Mouse (Mus musculus) urinary bladder, postnatal 36 days (tissue): Measurements from ENCODE around the gene Grcc10.

Experiments
- DNase-seq, 2 experiments: peaks; one replicate each; pipeline ENCODE4 v3.0.0; 2022; ENCODE audit warnings: low spot score in 2 of 2, mixed read lengths in 1 of 2

Gene Grcc10

GRCm38 (mm10) chr6:124740888-124741761 lies at the start of gene Grcc10:
Gene Grcc10, minus strand, starts transcription at chr6:124741374.
- DNase-seq = peak; percentile 79 to 83

DNA sequence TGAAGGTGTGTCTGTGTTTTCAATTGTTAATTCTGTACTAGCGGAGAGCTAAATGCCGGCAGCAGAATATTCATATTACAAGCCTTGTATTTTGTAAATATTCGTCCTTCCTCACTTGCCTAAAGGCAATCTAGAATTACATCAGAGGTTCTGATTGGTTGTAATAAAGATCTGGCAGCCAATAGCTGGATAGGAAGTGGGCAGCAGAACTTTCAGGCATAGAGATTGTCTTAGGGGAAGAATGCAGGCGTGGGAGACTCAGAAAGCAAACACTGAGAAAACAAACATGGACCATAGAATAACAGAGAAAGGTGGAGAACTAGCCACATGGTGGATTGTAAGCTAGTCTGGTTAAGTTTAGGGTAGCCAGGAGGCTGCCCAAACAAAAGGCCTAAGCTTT lies 48.9 kb upstream of the Grcc10 start:
- DNase-seq = no peak

GRCm38 (mm10) chr6:124789519-124789918 lies 48.3 kb upstream of the Grcc10 start:
- DNase-seq = no peak

DNA sequence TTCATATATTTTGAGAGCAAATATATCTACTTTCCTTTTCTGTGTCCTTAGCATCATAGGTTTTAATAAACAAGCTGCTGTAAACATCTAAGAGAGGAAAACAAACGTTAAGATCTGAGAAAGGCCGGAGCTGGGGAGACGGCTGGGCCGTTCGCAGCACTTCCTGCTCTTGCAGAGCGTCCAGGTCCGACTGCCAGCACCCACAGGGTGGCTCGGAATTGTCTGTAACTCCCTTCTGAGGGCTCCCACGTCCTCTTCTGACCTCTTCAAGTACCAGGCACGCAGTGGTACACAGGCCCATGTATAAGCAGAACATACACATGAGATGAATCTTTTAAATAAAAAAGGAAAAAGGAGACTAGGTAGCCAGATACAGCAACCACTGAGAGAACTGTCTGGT lies 46.5 kb upstream of the Grcc10 start:
- DNase-seq = no peak

GRCm38 (mm10) chr6:124786756-124787420 lies 45.7 kb upstream of the Grcc10 start:
- no peak for DNase-seq

GRCm38 (mm10) chr6:124782436-124782835 lies 41.3 kb upstream of the Grcc10 start:
- DNase-seq = no peak

DNA sequence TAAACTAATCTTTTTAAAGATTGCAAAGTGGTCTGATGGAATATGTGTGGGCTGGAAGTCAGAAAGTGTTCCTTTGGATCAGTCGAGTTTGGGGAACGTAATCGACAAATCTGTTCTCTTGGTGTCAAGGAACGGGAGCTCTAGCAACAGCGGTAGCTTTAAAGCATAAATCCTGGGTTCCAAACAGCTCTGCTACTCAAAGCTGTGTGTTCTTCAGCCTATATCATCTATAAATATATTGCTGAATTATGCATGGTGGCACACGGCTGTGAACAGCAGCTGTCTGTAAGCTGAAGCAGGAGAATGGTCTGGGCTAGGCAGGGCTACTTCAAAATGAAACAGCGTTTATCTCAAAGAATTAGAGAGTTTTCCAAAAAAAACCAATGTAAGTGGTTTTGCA lies 39.7 kb upstream of the Grcc10 start:
- DNase-seq = no peak

- DNase-seq = no peak
These were observed 38.8 kb upstream of the Grcc10 start for GRCm38 (mm10) chr6:124779984-124780416.

DNA sequence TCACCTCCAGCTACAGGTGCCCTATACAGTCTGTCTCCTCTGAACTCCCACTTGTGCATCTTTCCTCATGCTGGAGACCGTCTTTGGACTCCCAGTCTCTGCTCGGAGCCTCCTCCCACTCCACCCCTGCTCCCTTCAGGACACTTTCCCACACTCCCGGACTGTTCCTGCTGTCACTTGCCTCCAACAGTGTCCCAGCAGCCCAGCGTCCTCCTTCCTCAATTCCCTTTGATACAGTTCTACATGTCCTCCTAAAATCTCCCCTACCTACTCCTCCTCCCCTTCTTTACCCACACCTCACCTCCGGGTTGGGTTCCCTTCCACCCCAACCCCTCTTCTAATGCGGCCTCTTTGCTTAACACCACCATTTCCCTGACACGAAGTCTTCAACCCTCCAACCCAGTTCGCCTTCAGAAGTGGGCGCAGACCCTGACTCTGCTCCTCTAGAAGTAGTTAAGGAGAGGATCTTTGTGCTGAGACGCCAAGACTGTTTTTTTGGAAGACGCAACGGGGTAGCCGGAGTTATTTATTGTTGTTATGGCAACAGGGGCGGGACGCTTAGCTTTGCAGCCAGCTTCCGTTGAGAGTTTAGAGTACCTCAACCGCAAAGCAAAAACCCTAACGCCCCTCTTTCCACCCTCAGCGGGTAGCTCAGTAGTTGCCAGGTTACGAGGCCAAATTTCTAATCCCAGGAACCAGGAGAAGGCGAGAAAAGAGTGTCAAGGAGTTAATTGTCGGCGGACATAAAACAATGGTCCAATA lies 38.2 kb upstream of the Grcc10 start, which contains the start of gene Lrrc23:
Gene Lrrc23, minus strand, starts transcription at position 506 of the 762 bp plus-strand sequence.
- DNase-seq = no peak

DNA sequence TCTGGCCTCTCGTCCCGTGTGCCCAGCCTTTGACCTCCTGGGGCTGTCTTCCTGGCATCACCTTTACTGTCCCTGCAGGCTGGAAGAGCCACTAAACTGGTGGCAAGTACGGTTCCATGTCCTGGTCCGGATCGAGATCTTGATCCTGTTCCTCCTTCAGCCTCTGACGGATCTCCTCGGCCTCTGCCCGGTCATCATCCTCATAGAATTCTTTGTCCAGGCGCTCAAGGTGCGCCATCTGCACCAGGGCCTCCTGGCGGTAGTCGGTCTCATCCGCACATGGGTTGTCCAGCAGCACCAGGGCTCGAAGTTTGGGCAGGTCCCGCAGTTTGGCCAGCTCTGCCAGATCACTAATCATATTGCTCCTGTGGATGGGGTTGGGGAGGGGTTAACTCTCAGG lies 29.3 kb upstream of the Grcc10 start:
- no peak for DNase-seq

DNA sequence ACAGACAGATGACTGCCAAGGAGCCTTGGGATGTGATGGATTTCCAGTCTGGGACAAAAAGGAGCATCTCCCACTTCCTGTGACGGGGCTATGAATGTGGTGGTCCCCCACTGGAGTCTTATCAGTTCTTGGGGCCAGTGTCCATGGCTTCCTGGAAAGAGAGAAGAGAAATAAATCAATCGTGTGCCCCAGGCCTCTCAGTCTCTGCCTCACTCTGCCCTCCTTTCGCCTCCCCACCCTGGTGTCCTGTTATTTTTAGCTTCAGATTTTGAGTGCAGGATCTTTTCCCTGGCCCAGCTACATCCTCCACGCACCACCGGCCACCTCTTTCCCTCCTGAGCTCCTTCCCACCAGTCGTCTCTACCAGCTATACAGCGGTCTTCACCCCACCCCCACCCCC lies 28.8 kb upstream of the Grcc10 start:
- DNase-seq = no peak

DNA sequence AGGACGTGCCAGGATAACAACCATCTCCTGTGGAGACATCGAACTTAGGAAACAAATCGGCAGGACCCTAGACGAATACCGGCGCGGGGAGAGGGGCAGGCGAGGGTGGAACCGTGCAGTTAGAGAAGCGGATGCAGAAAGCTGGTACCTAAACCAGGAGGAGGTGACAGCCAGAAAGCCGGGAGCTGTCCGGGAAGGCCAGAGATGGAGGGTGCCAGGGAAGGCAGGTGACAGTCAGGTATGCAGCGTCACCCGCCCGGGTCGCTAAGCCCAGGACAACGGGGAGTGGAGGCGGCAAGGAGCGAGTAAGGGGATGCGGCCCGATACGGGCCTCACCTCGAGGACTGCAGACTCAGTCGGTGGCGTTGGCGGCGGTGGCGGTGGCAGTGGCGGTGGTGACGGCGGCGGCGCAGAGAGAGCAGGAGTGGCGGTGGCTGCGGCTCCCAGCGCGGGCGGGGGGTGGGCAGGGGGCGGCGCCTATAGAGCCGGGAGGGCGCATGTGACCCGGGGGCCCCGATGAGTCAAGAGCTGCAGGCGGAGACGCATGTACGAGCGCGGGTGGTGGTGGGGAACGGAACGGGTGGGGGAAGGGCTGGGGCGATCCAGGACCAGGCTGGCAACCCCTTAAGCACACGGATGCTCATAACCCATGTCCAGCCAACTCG lies 28.1 kb upstream of the Grcc10 start, which contains the start of gene Eno2:
Gene Eno2, minus strand, starts transcription at position 573 of the 665 bp plus-strand sequence.
- DNase-seq = no peak

GRCm38 (mm10) chr6:124768704-124769044 lies 27.5 kb upstream of the Grcc10 start:
- DNase-seq = no peak

GRCm38 (mm10) chr6:124767920-124768703 lies 26.9 kb upstream of the Grcc10 start:
- peak in 1 of 2 experiments; percentile 16 for DNase-seq

DNA sequence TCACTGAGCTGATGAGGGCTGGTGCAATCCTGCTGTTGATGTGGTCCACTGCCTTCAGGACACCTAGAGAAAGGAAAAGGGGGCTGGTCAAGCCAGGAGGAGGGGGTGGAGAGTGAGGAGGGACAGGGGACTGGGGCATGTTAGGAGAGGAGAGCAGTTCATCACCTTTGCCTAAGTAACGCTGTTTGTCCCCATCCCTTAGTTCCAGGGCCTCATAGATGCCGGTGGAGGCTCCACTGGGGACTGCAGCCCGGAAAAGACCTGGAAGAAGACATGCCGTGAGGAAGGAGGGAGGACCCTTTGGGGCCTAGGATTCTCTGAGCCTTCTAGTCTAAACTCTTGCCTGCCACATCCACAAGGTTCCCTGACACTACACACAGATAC lies 26.4 kb upstream of the Grcc10 start:
- no peak for DNase-seq

GRCm38 (mm10) chr6:124765951-124766350 lies 24.8 kb upstream of the Grcc10 start:
- no peak for DNase-seq

- peak; percentile 84 to 85 for DNase-seq
These were observed 18.1 kb upstream of the Grcc10 start for GRCm38 (mm10) chr6:124759259-124759658.

- DNase-seq = no peak
These were observed 17.7 kb upstream of the Grcc10 start for GRCm38 (mm10) chr6:124758849-124759232.

GRCm38 (mm10) chr6:124757909-124758848 lies 17.0 kb upstream of the Grcc10 start:
- peak in 1 of 2 experiments; percentile 45 for DNase-seq
